Mouse (Mus musculus) testis, postnatal 10 days (tissue): ENCODE data around the gene Islr2.

ENCODE experiments used
- DNase-seq: peaks from one replicate; pipeline ENCODE4 v3.0.0; 2021; ENCODE audit warnings: low spot score

The Islr2 gene

GRCm38 (mm10) chr9:58150733-58151361, 53.3 kb downstream of the Islr2 start:
- peak; percentile 72 for DNase-seq

DNA sequence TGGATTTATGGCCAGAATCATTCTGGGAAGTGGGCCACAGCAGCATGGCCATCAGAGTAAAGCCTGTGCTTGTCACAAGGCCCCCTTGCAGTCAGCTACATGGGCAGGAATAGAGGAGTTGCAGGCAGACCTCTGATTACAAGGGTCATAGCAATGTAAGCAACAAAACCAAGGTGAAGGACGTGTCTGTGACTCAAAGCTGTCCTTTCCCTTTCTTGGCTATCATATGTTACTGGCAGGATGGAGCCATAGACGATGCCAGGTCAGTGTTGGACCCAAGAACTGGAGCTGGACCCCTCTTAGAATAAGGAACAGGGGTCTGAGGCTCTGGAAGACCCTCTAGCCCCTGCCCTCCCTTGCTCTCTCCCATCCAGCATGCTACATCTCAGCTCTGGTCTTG, 55.3 kb downstream of the Islr2 start:
- DNase-seq, result no peak
